Mouse (Mus musculus) midbrain, embryonic 15.5 days (tissue): ENCODE results near the gene Emilin3. TPM values are rescaled to one million over a fixed set of nuclear protein-coding genes. Genes with fewer than 3 reads are reported as not detected.

Source experiments
- polyA plus RNA-seq: library from polyadenylated mRNA; unstranded; fragments of >200 nt; fragmentation: Nextera tagmentation; extraction: Ambion mirVana; gene quantifications from 2 replicates; pipeline ENCODE4 v1.2.1, GENCODE M21; 2015

The Emilin3 gene
- polyA plus RNA-seq, 1 experiment from 2014 or later: 1.1 TPM

Other genes starting within 250 kb of the Emilin3 start
- 64.3 and 68.4 TPM in 2 replicates for gene Plcg1, start 181.0 kb downstream of the Emilin3 start, polyA plus RNA-seq
- 22.3 and 22.5 TPM in 2 replicates for gene Zhx3, start 39.3 kb downstream of the Emilin3 start, polyA plus RNA-seq
- gene Lpin3, start 31.7 kb downstream of the Emilin3 start, polyA plus RNA-seq: 0.36 and 0.59 TPM in 2 replicates
- 36.9 and 40.8 TPM in 2 replicates for gene Chd6, start 196.7 kb upstream of the Emilin3 start, polyA plus RNA-seq